21 mouse cellular contexts compared by ENCODE assay signal in genomic region chr4:115656535-115656922, GRCm38 (mm10). TPM values are rescaled to one million over a fixed set of nuclear protein-coding genes. Genes with fewer than 3 reads are reported as not detected.
A peak's percentile ranks its signal among the peaks of the same experiment; 100 is the strongest.
DNase-seq lines count a peak whose midpoint lies in the region; ATAC-seq and TF ChIP-seq lines count a peak whose summit lies in the region.
"Not testable (repeated sequence)": the region's sequence is repeated elsewhere in the genome, so short reads cannot be mapped to it uniquely, and the experiment has no call there.
"Had no signal": no experiment of that assay in that cellular context is flagged by ENCODE, and none has a peak within 500 bp of the region (broad histone marks: within the 10 kb centered on the region; RNA-seq: fewer than 3 reads in every experiment).

No protein-coding gene starts in this region.

- H3K4me1 ChIP-seq in MEL (ENCODE audit: control insufficient read depth in 1 of 2, insufficient read depth in 2 of 2, low read length in 2 of 2), result peaks cover 4 to 21% of the 10 kb centered on the region in 2 experiments; a peak in 3 of 4 replicates
- not testable (repeated sequence) for H3K4me1 ChIP-seq in forebrain, postnatal 0 days (ENCODE audit: insufficient read depth); heart, embryonic 12.5 days (replicated peaks); hindbrain, embryonic 13.5 days (replicated peaks); hindbrain, embryonic 14.5 days (replicated peaks; ENCODE audit: control insufficient read depth, insufficient read depth, low read length); midbrain, embryonic 15.5 days; neural tube, embryonic 15.5 days

- peak overlapping the region; percentile 97 for H3K27ac ChIP-seq in MEL (ENCODE audit: control insufficient read depth, low read depth, low read length)
- H3K27ac ChIP-seq in forebrain, postnatal 0 days (ENCODE audit: low read depth, low read length); heart, embryonic 12.5 days (ENCODE audit: poor library complexity, severe bottlenecking); hindbrain, embryonic 13.5 days; hindbrain, embryonic 14.5 days; midbrain, embryonic 15.5 days; neural tube, embryonic 15.5 days (replicated peaks): not testable (repeated sequence)

- not testable (repeated sequence) for H3K79me2 ChIP-seq in MEL (ENCODE audit: control insufficient read depth, insufficient read depth, low read length, poor library complexity)

- not testable (repeated sequence) for TF ChIP-seq CTCF in MEL (IDR thresholded peaks at IDR 0.05 in 2 of 3, conservative IDR thresholded peaks at IDR 0.05 in 1 of 3; ENCODE audit: control insufficient read depth in 1 of 3, insufficient read depth in 1 of 3, low read depth in 2 of 3, low read length in 3 of 3, poor library complexity in 1 of 3, severe bottlenecking in 1 of 3); forebrain, postnatal 0 days (IDR thresholded peaks at IDR 0.05; ENCODE audit: low read depth)

- peak overlapping the region in 1 of 2 experiments; percentile 76; a peak in 3 of 4 replicates for H3K4me3 ChIP-seq in MEL (ENCODE audit: control insufficient read depth in 1 of 2, insufficient read depth in 1 of 2, low read depth in 2 of 2, low read length in 2 of 2)
- not testable (repeated sequence) for H3K4me3 ChIP-seq in forebrain, postnatal 0 days (ENCODE audit: low read depth, low read length); heart, embryonic 12.5 days; hindbrain, embryonic 13.5 days; hindbrain, embryonic 14.5 days (replicated peaks; ENCODE audit: low read length); midbrain, embryonic 15.5 days; neural tube, embryonic 15.5 days (replicated peaks)

- peaks cover 0 to 27% of the 10 kb centered on the region in 2 experiments; a peak in 2 of 4 replicates for H3K36me3 ChIP-seq in MEL (ENCODE audit: control insufficient read depth in 1 of 2, insufficient read depth in 2 of 2, low read length in 2 of 2)
- H3K36me3 ChIP-seq in forebrain, postnatal 0 days (ENCODE audit: insufficient read depth); heart, embryonic 12.5 days; hindbrain, embryonic 13.5 days; hindbrain, embryonic 14.5 days (replicated peaks; ENCODE audit: control insufficient read depth, insufficient read depth); midbrain, embryonic 15.5 days (replicated peaks); neural tube, embryonic 15.5 days: not testable (repeated sequence)

- peak; percentile 34 for DNase-seq in MEL (ENCODE audit: low read depth, low spot score)
- not testable (repeated sequence) for DNase-seq in forebrain, postnatal 0 days; hindbrain, embryonic 14.5 days (ENCODE audit: low spot score)

- not testable (repeated sequence) for H3K9me3 ChIP-seq in MEL (replicated peaks; ENCODE audit: insufficient read depth, low read length); forebrain, postnatal 0 days (ENCODE audit: low read length); heart, embryonic 12.5 days (replicated peaks); hindbrain, embryonic 13.5 days; hindbrain, embryonic 14.5 days (ENCODE audit: control insufficient read depth, low read length); midbrain, embryonic 15.5 days; neural tube, embryonic 15.5 days (replicated peaks)

- not testable (repeated sequence) for H3K9ac ChIP-seq in MEL (ENCODE audit: control insufficient read depth, low read depth, low read length, poor library complexity, severe bottlenecking); forebrain, postnatal 0 days; heart, embryonic 12.5 days; hindbrain, embryonic 13.5 days; hindbrain, embryonic 14.5 days; midbrain, embryonic 15.5 days; neural tube, embryonic 15.5 days (replicated peaks)

- H3K4me2 ChIP-seq in forebrain, postnatal 0 days (ENCODE audit: low read depth), result 0 out of 2 replicates have a peak overlapping the region, but pooled peaks have one; percentile 92
- H3K4me2 ChIP-seq in heart, embryonic 12.5 days, result 0 out of 2 replicates have a peak overlapping the region, but pooled peaks have one; percentile 97
- H3K4me2 ChIP-seq in hindbrain, embryonic 13.5 days, result peak overlapping the region; percentile 93
- peak overlapping the region; percentile 95 for H3K4me2 ChIP-seq in hindbrain, embryonic 14.5 days (replicated peaks)
- H3K4me2 ChIP-seq in midbrain, embryonic 15.5 days, result peak overlapping the region; percentile 98; the same call in 1 of the 2 replicates
- H3K4me2 ChIP-seq in neural tube, embryonic 15.5 days, result peak overlapping the region; percentile 96

- not testable (repeated sequence) for ATAC-seq in forebrain, postnatal 0 days; heart, embryonic 12.5 days (ENCODE audit: insufficient number of reproducible peaks, low FRiP score); hindbrain, embryonic 13.5 days (ENCODE audit: low FRiP score); hindbrain, embryonic 14.5 days (ENCODE audit: low FRiP score); midbrain, embryonic 15.5 days (replicated peaks); neural tube, embryonic 15.5 days (ENCODE audit: low FRiP score)

- peak; percentile 58 to 78 for TF ChIP-seq EP300 in MEL (IDR thresholded peaks at IDR 0.05; ENCODE audit: low read depth in 1 of 2, low read length in 2 of 2)

- TF ChIP-seq POLR2A in MEL (IDR thresholded peaks at IDR 0.05; ENCODE audit: control insufficient read depth in 1 of 2, insufficient read depth in 1 of 2, low read depth in 1 of 2, low read length in 2 of 2, poor library complexity in 1 of 2), result not testable (repeated sequence)

- TF ChIP-seq RAD21 in MEL (IDR thresholded peaks at IDR 0.05; ENCODE audit: low read depth, low read length), result not testable (repeated sequence)

- WGBS in forebrain, postnatal 0 days, result 74% methylated on average over 1 of the region's 1 CpGs
- 68% methylated on average over 1 of the region's 1 CpGs for WGBS in heart, embryonic 12.5 days
- 96% methylated on average over 1 of the region's 1 CpGs for WGBS in hindbrain, embryonic 13.5 days
- WGBS in hindbrain, embryonic 14.5 days, result 82% methylated on average over 1 of the region's 1 CpGs
- 91% methylated on average over 1 of the region's 1 CpGs for WGBS in midbrain, embryonic 15.5 days
- 100% methylated on average over 1 of the region's 1 CpGs for WGBS in neural tube, embryonic 15.5 days

- not testable (repeated sequence) for H3K27me3 ChIP-seq in MEL (ENCODE audit: control insufficient read depth in 1 of 2, insufficient read depth in 2 of 2, low read length in 2 of 2); forebrain, postnatal 0 days (ENCODE audit: insufficient read depth, low read length); heart, embryonic 12.5 days (replicated peaks); hindbrain, embryonic 13.5 days; hindbrain, embryonic 14.5 days (ENCODE audit: control insufficient read depth, insufficient read depth, low read length); midbrain, embryonic 15.5 days (replicated peaks); neural tube, embryonic 15.5 days (replicated peaks)

TF ChIP-seq in MEL, 35 proteins besides CTCF, POLR2A, EP300 and RAD21 (continues in another document):
- TF ChIP-seq BHLHE40 (IDR thresholded peaks at IDR 0.05; ENCODE audit: borderline replicate concordance, low read depth, low read length) (peak; percentile 51; the same call in 1 of the 2 replicates), MXI1 (IDR thresholded peaks at IDR 0.05; ENCODE audit: low read depth, low read length) (0 out of 2 replicates have a peak, but pooled peaks have one; percentile 19)

RNA-seq across cellular contexts. Expression of gene Cyp4b1, which starts 9.0 kb away (rescaled TPM):
- 0.92 and 1.1 TPM in 2 replicates for total RNA-seq in MEL (2012; rRNA removed)
- polyA plus RNA-seq in MEL (2012; ENCODE audit: insufficient read depth in 1 of 2, insufficient read length in 2 of 2, low read depth in 1 of 2, low replicate concordance in 2 of 2, missing spikeins in 1 of 2), result 1 to 10 TPM in 1 of 2 experiments, not detected in 1; 2.1 TPM
- total RNA-seq in forebrain, postnatal 0 days (2014; rRNA removed), result 0.77 and 1.7 TPM in 2 replicates
- polyA plus RNA-seq in forebrain, postnatal 0 days (2015; fragmentation: Nextera tagmentation; extraction: Ambion mirVana), result 1.2 and 1.8 TPM in 2 replicates
- polyA plus RNA-seq in heart, embryonic 12.5 days (2016; fragmentation: Nextera tagmentation; extraction: Ambion mirVana), result 0.74 and 1.1 TPM in 2 replicates
- polyA plus RNA-seq in hindbrain, embryonic 13.5 days (2015; fragmentation: Nextera tagmentation; extraction: Ambion mirVana), result 0.38 and 0.42 TPM in 2 replicates
- 0.99 and 1.9 TPM in 2 replicates for polyA plus RNA-seq in hindbrain, embryonic 14.5 days (2014; fragmentation: Nextera tagmentation; extraction: Ambion mirVana)
- 0.54 and 0.93 TPM in 2 replicates for polyA plus RNA-seq in midbrain, embryonic 15.5 days (2015; fragmentation: Nextera tagmentation; extraction: Ambion mirVana)
- polyA plus RNA-seq in neural tube, embryonic 15.5 days (2015; fragmentation: Nextera tagmentation; extraction: Ambion mirVana), result 1.3 TPM in 2 replicates
- total RNA-seq: CH12.LX, ES-E14, G1E had no signal
- polyA plus RNA-seq: activated CD4-positive, CD25-positive, alpha-beta regulatory T cell, adult 4 months; C2C12; CD4-positive, CD25-positive, alpha-beta regulatory T cell, adult 4 months; G1E had no signal

RNA-seq across cellular contexts. Expression of gene Cyp4a32, which starts 55.8 kb away (rescaled TPM):
- total RNA-seq in MEL (2012; rRNA removed), result not detected in 2 replicates
- not detected for polyA plus RNA-seq in MEL (2012; ENCODE audit: insufficient read depth in 1 of 2, insufficient read length in 2 of 2, low read depth in 1 of 2, low replicate concordance in 2 of 2, missing spikeins in 1 of 2)
- total RNA-seq in forebrain, postnatal 0 days (2014; rRNA removed), result not detected in 2 replicates
- not detected in 2 replicates for polyA plus RNA-seq in forebrain, postnatal 0 days (2015; fragmentation: Nextera tagmentation; extraction: Ambion mirVana)
- polyA plus RNA-seq in heart, embryonic 12.5 days (2016; fragmentation: Nextera tagmentation; extraction: Ambion mirVana), result not detected in 2 replicates
- polyA plus RNA-seq in hindbrain, embryonic 13.5 days (2015; fragmentation: Nextera tagmentation; extraction: Ambion mirVana), result not detected in 2 replicates
- polyA plus RNA-seq in hindbrain, embryonic 14.5 days (2014; fragmentation: Nextera tagmentation; extraction: Ambion mirVana), result not detected in 2 replicates
- not detected in 2 replicates for polyA plus RNA-seq in midbrain, embryonic 15.5 days (2015; fragmentation: Nextera tagmentation; extraction: Ambion mirVana)
- not detected in 2 replicates for polyA plus RNA-seq in neural tube, embryonic 15.5 days (2015; fragmentation: Nextera tagmentation; extraction: Ambion mirVana)
- total RNA-seq: adrenal gland, adult 18-20 months; adrenal gland, adult 8-10 months; adrenal gland, postnatal 25 days; adrenal gland, postnatal 36 days; CH12.LX; ES-E14 had no signal
- polyA plus RNA-seq: activated CD4-positive, CD25-positive, alpha-beta regulatory T cell, adult 4 months; adrenal gland, adult 2 months; brain, embryonic 14.5 days; C2C12; CD4-positive, CD25-positive, alpha-beta regulatory T cell, adult 4 months; cerebellum, adult 2 months; G1E; Patski had no signal
